Comparison of ENCODE assay signal across 15 mouse cellular contexts in the genomic region with DNA sequence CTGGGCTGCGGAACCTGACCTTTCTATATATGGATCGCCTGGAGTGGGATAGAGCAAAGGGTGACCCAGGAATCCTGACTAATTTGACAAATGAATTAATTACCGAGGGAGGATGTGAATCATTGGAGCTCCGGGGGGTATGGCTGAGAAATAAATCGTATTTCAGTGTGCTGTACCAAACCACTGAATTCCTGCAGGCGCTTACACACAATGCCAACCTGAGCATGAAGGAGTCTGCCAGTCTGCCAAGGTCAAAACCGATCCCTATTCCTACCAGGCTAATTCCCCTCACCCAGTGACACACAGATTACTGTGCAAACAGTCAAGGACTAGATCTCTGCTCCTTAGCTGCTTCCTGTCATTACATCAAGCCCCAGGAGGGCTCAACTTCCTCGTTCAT. TPM values are rescaled to one million over a fixed set of nuclear protein-coding genes. Genes with fewer than 3 reads are reported as not detected.
DNase-seq lines count a peak whose midpoint lies in the region; ATAC-seq and TF ChIP-seq lines count a peak whose summit lies in the region.
"Had no signal": no experiment of that assay in that cellular context is flagged by ENCODE, and none has a peak within 500 bp of the region (broad histone marks: within the 10 kb centered on the region; RNA-seq: fewer than 3 reads in every experiment).

No protein-coding gene starts in this region.

- H3K4me1 ChIP-seq in hindbrain, postnatal 0 days (ENCODE audit: insufficient read depth, low read length), result no peaks in the 10 kb centered on the region
- H3K4me1 ChIP-seq in hindbrain, embryonic 13.5 days (replicated peaks), result peaks cover 6% of the 10 kb centered on the region; the same call in 1 of the 2 replicates
- H3K4me1 ChIP-seq in intestine, embryonic 16.5 days (ENCODE audit: control insufficient read depth, insufficient read depth, low read length), result peaks cover 22% of the 10 kb centered on the region; the same call in 1 of the 2 replicates

- no peak overlapping the region for H3K4me3 ChIP-seq in hindbrain, postnatal 0 days (ENCODE audit: low read length)
- H3K4me3 ChIP-seq in hindbrain, embryonic 13.5 days, result no peak overlapping the region
- H3K4me3 ChIP-seq in intestine, embryonic 16.5 days (ENCODE audit: low read length), result no peak overlapping the region
- H3K4me3 ChIP-seq: midbrain, embryonic 10.5 days; myocyte had no signal

- no peaks in the 10 kb centered on the region for H3K36me3 ChIP-seq in hindbrain, postnatal 0 days (ENCODE audit: insufficient read depth, low read length)
- H3K36me3 ChIP-seq in hindbrain, embryonic 13.5 days, result no peaks in the 10 kb centered on the region
- no peaks in the 10 kb centered on the region for H3K36me3 ChIP-seq in intestine, embryonic 16.5 days (ENCODE audit: control insufficient read depth, insufficient read depth, low read length)
- H3K36me3 ChIP-seq: midbrain, embryonic 10.5 days had no signal

- ATAC-seq in hindbrain, postnatal 0 days, result no peak
- ATAC-seq in hindbrain, embryonic 13.5 days (ENCODE audit: low FRiP score), result no peak
- 0 out of 2 replicates have a peak, but pooled peaks have one; percentile 36 for ATAC-seq in intestine, embryonic 16.5 days

- no peak overlapping the region for H3K27ac ChIP-seq in hindbrain, postnatal 0 days
- no peak overlapping the region for H3K27ac ChIP-seq in hindbrain, embryonic 13.5 days
- peak overlapping the region; percentile 67 for H3K27ac ChIP-seq in intestine, embryonic 16.5 days (ENCODE audit: low read length)
- H3K27ac ChIP-seq: midbrain, embryonic 10.5 days had no signal

- no peak overlapping the region for H3K9ac ChIP-seq in hindbrain, postnatal 0 days (replicated peaks; ENCODE audit: low read length)
- no peak overlapping the region for H3K9ac ChIP-seq in hindbrain, embryonic 13.5 days
- no peak overlapping the region for H3K9ac ChIP-seq in intestine, embryonic 16.5 days (ENCODE audit: low read depth, low read length)

- no peak for TF ChIP-seq CTCF in hindbrain, postnatal 0 days (IDR thresholded peaks at IDR 0.05; ENCODE audit: low read depth)

- DNase-seq in hindbrain, postnatal 0 days (ENCODE audit: low spot score), result peak; percentile 7
- peak; percentile 33 to 35 for DNase-seq in adrenal gland, postnatal 36 days
- DNase-seq in retina, embryonic 14.5 days (ENCODE audit: low spot score), result peak; percentile 34
- no peak for DNase-seq in gastrocnemius, postnatal 4 days (ENCODE audit: low spot score in 2 of 2)
- no peak for DNase-seq in thymus, postnatal 10 days (ENCODE audit: low spot score in 2 of 2)
- DNase-seq: cerebellum, adult 9-11 months; liver; lung, adult 18-20 months; lung, postnatal 36 days; right cerebral cortex, adult 18-20 months; thymus, adult 18-20 months had no signal

- H3K4me2 ChIP-seq in hindbrain, postnatal 0 days (ENCODE audit: low read depth, low read length), result no peak overlapping the region
- no peak overlapping the region for H3K4me2 ChIP-seq in hindbrain, embryonic 13.5 days
- H3K4me2 ChIP-seq in intestine, embryonic 16.5 days (ENCODE audit: low read depth, low read length), result no peak overlapping the region

- no peaks in the 10 kb centered on the region for H3K27me3 ChIP-seq in hindbrain, postnatal 0 days (ENCODE audit: insufficient read depth, low read length)
- H3K27me3 ChIP-seq in hindbrain, embryonic 13.5 days, result no peaks in the 10 kb centered on the region
- H3K27me3 ChIP-seq in intestine, embryonic 16.5 days (replicated peaks; ENCODE audit: control insufficient read depth, insufficient read depth, low read length), result no peaks in the 10 kb centered on the region

- H3K9me3 ChIP-seq in hindbrain, postnatal 0 days (ENCODE audit: low read length), result no peaks in the 10 kb centered on the region
- no peaks in the 10 kb centered on the region for H3K9me3 ChIP-seq in hindbrain, embryonic 13.5 days
- no peaks in the 10 kb centered on the region for H3K9me3 ChIP-seq in intestine, embryonic 16.5 days (ENCODE audit: control insufficient read depth, low read length)
- H3K9me3 ChIP-seq: midbrain, embryonic 10.5 days had no signal

- WGBS in hindbrain, postnatal 0 days, result 51% methylated on average over 8 of the region's 8 CpGs
- WGBS in hindbrain, embryonic 13.5 days, result 63% methylated on average over 8 of the region's 8 CpGs
- WGBS in intestine, embryonic 16.5 days, result 59% methylated on average over 8 of the region's 8 CpGs

RNA-seq across cellular contexts. Expression of a gene that starts 15.4 kb away (rescaled TPM):
- total RNA-seq in hindbrain, postnatal 0 days (2014; rRNA removed), result 15.9 and 18.1 TPM in 2 replicates
- 5.6 and 6.5 TPM in 2 replicates for polyA plus RNA-seq in hindbrain, postnatal 0 days (2015; fragmentation: Nextera tagmentation; extraction: Ambion mirVana)
- polyA plus RNA-seq in hindbrain, embryonic 13.5 days (2015; fragmentation: Nextera tagmentation; extraction: Ambion mirVana), result 8.9 and 15.4 TPM in 2 replicates
- total RNA-seq in adrenal gland, postnatal 36 days (2021), result 10 to 100 TPM; 13.1 to 15.4 TPM
- polyA plus RNA-seq in intestine, embryonic 16.5 days (2015; fragmentation: Nextera tagmentation; extraction: Ambion mirVana), result 47.8 and 61.2 TPM in 2 replicates
- 1 to 10 TPM; 3.3 to 3.4 TPM for total RNA-seq in gastrocnemius, postnatal 4 days (2021)

Comparison
In these comparisons a context has a peak if more than half of its experiments do, and no peak if none do; other contexts are left out.
1. DNase-seq: peak in hindbrain, postnatal 0 days (single experiment), adrenal gland, postnatal 36 days (2 of 2) and retina, embryonic 14.5 days (single experiment); none in gastrocnemius, postnatal 4 days (0 of 2) and thymus, postnatal 10 days (0 of 2).